Mouse (Mus musculus): ENCODE data around the gene Umad1. TPM values are rescaled to one million over a fixed set of nuclear protein-coding genes. Genes with fewer than 3 reads are reported as not detected.

The Umad1 gene
- polyA plus RNA-seq, 1 experiment from 2014 or later = 25.8 TPM

- DNase-seq (ENCODE audit: low spot score) (no peak), ATAC-seq (ENCODE audit: insufficient read depth, low FRiP score, low TSS enrichment) (no peak)
- Histone ChIP-seq H3K4me2 (ENCODE audit: low read depth) (no peak overlapping the region), H3K36me3 (ENCODE audit: control insufficient read depth, insufficient read depth, low read length) (no peaks in the 10 kb centered on the region), H3K9ac (ENCODE audit: low read length) (no peak overlapping the region), H3K4me3 (ENCODE audit: low read depth, low read length) (no peak overlapping the region), H3K9me3 (ENCODE audit: control insufficient read depth, low read length) (no peaks in the 10 kb centered on the region), H3K27ac (ENCODE audit: low read depth, low read length) (no peak overlapping the region), H3K27me3 (ENCODE audit: control insufficient read depth, insufficient read depth, low read length) (no peaks in the 10 kb centered on the region), H3K4me1 (ENCODE audit: control insufficient read depth, insufficient read depth, low read length) (no peaks in the 10 kb centered on the region)
- 97% methylated on average over 2 of the region's 2 CpGs for WGBS
These were observed 203.4 kb downstream of the Umad1 start for GRCm38 (mm10) chr6:8462447-8462846.

GRCm38 (mm10) chr6:8465388-8465787 lies 206.3 kb downstream of the Umad1 start:
- Histone ChIP-seq H3K9me3 (ENCODE audit: control insufficient read depth, low read length) (no peaks in the 10 kb centered on the region), H3K9ac (ENCODE audit: low read length) (no peak overlapping the region), H3K4me3 (ENCODE audit: low read depth, low read length) (no peak overlapping the region), H3K27ac (ENCODE audit: low read depth, low read length) (no peak overlapping the region), H3K4me1 (ENCODE audit: control insufficient read depth, insufficient read depth, low read length) (no peaks in the 10 kb centered on the region; the same call in 1 of the 2 replicates), H3K4me2 (ENCODE audit: low read depth) (no peak overlapping the region), H3K27me3 (ENCODE audit: control insufficient read depth, insufficient read depth, low read length) (no peaks in the 10 kb centered on the region), H3K36me3 (ENCODE audit: control insufficient read depth, insufficient read depth, low read length) (no peaks in the 10 kb centered on the region)
- 79% methylated on average over 1 of the region's 1 CpGs for WGBS
- ATAC-seq (ENCODE audit: insufficient read depth, low FRiP score, low TSS enrichment) (no peak), DNase-seq (ENCODE audit: low spot score) (no peak)

GRCm38 (mm10) chr6:8465985-8466384 lies 206.9 kb downstream of the Umad1 start:
- no peak overlapping the region for H3K9ac ChIP-seq (ENCODE audit: low read length)
- no peaks in the 10 kb centered on the region for H3K9me3 ChIP-seq (ENCODE audit: control insufficient read depth, low read length)
- no peak overlapping the region for H3K27ac ChIP-seq (ENCODE audit: low read depth, low read length)
- H3K4me3 ChIP-seq (ENCODE audit: low read depth, low read length) = no peak overlapping the region
- H3K4me1 ChIP-seq (ENCODE audit: control insufficient read depth, insufficient read depth, low read length) = no peaks in the 10 kb centered on the region; the same call in 1 of the 2 replicates
- WGBS = 89% methylated on average over 5 of the region's 5 CpGs
- H3K36me3 ChIP-seq (ENCODE audit: control insufficient read depth, insufficient read depth, low read length) = no peaks in the 10 kb centered on the region
- DNase-seq (ENCODE audit: low spot score) (no peak), ATAC-seq (ENCODE audit: insufficient read depth, low FRiP score, low TSS enrichment) (no peak)
- H3K4me2 ChIP-seq (ENCODE audit: low read depth) = no peak overlapping the region
- H3K27me3 ChIP-seq (ENCODE audit: control insufficient read depth, insufficient read depth, low read length) = no peaks in the 10 kb centered on the region

- no peak overlapping the region for H3K4me2 ChIP-seq (ENCODE audit: low read depth)
- H3K27me3 ChIP-seq (ENCODE audit: control insufficient read depth, insufficient read depth, low read length) = no peaks in the 10 kb centered on the region
- ATAC-seq (ENCODE audit: insufficient read depth, low FRiP score, low TSS enrichment) (no peak), DNase-seq (ENCODE audit: low spot score) (no peak)
- 49% methylated on average over 10 of the region's 10 CpGs for WGBS
- no peaks in the 10 kb centered on the region for H3K36me3 ChIP-seq (ENCODE audit: control insufficient read depth, insufficient read depth, low read length)
- H3K9me3 ChIP-seq (ENCODE audit: control insufficient read depth, low read length) = no peaks in the 10 kb centered on the region
- no peak overlapping the region for H3K4me3 ChIP-seq (ENCODE audit: low read depth, low read length)
- H3K9ac ChIP-seq (ENCODE audit: low read length) = no peak overlapping the region
- H3K4me1 ChIP-seq (ENCODE audit: control insufficient read depth, insufficient read depth, low read length) = no peaks in the 10 kb centered on the region; the same call in 1 of the 2 replicates
- no peak overlapping the region for H3K27ac ChIP-seq (ENCODE audit: low read depth, low read length)
These were observed 208.7 kb downstream of the Umad1 start for GRCm38 (mm10) chr6:8467667-8468337.

- no peak overlapping the region for H3K4me3 ChIP-seq (ENCODE audit: low read depth, low read length)
- no peak overlapping the region for H3K9ac ChIP-seq (ENCODE audit: low read length)
- H3K4me1 ChIP-seq (ENCODE audit: control insufficient read depth, insufficient read depth, low read length) = no peaks in the 10 kb centered on the region; the same call in 1 of the 2 replicates
- ATAC-seq (ENCODE audit: insufficient read depth, low FRiP score, low TSS enrichment) (no peak), DNase-seq (ENCODE audit: low spot score) (no peak)
- no peak overlapping the region for H3K27ac ChIP-seq (ENCODE audit: low read depth, low read length)
- no peaks in the 10 kb centered on the region for H3K9me3 ChIP-seq (ENCODE audit: control insufficient read depth, low read length)
- H3K4me2 ChIP-seq (ENCODE audit: low read depth) = no peak overlapping the region
- H3K36me3 ChIP-seq (ENCODE audit: control insufficient read depth, insufficient read depth, low read length) = no peaks in the 10 kb centered on the region
- H3K27me3 ChIP-seq (ENCODE audit: control insufficient read depth, insufficient read depth, low read length) = no peaks in the 10 kb centered on the region
- 95% methylated on average over 3 of the region's 3 CpGs for WGBS
These were observed 210.8 kb downstream of the Umad1 start for GRCm38 (mm10) chr6:8469918-8470317.

GRCm38 (mm10) chr6:8472125-8472524 lies 213.0 kb downstream of the Umad1 start:
- Histone ChIP-seq H3K4me3 (ENCODE audit: low read depth, low read length) (no peak overlapping the region), H3K9ac (ENCODE audit: low read length) (no peak overlapping the region), H3K36me3 (ENCODE audit: control insufficient read depth, insufficient read depth, low read length) (no peaks in the 10 kb centered on the region), H3K4me2 (ENCODE audit: low read depth) (no peak overlapping the region), H3K27me3 (ENCODE audit: control insufficient read depth, insufficient read depth, low read length) (no peaks in the 10 kb centered on the region), H3K27ac (ENCODE audit: low read depth, low read length) (no peak overlapping the region), H3K4me1 (ENCODE audit: control insufficient read depth, insufficient read depth, low read length) (no peaks in the 10 kb centered on the region; the same call in 1 of the 2 replicates), H3K9me3 (ENCODE audit: control insufficient read depth, low read length) (no peaks in the 10 kb centered on the region)
- no peak for ATAC-seq (ENCODE audit: insufficient read depth, low FRiP score, low TSS enrichment)
- WGBS = 86% methylated on average over 3 of the region's 3 CpGs
- DNase-seq (ENCODE audit: low spot score) = no peak

GRCm38 (mm10) chr6:8472915-8473314 lies 213.8 kb downstream of the Umad1 start:
- H3K4me1 ChIP-seq (ENCODE audit: control insufficient read depth, insufficient read depth, low read length) = no peaks in the 10 kb centered on the region
- DNase-seq (ENCODE audit: low spot score) (no peak), ATAC-seq (ENCODE audit: insufficient read depth, low FRiP score, low TSS enrichment) (no peak)
- H3K36me3 ChIP-seq (ENCODE audit: control insufficient read depth, insufficient read depth, low read length) = no peaks in the 10 kb centered on the region
- no peak overlapping the region for H3K4me2 ChIP-seq (ENCODE audit: low read depth)
- H3K27ac ChIP-seq (ENCODE audit: low read depth, low read length) = no peak overlapping the region
- no peaks in the 10 kb centered on the region for H3K27me3 ChIP-seq (ENCODE audit: control insufficient read depth, insufficient read depth, low read length)
- no peak overlapping the region for H3K4me3 ChIP-seq (ENCODE audit: low read depth, low read length)
- 63% methylated on average over 5 of the region's 5 CpGs for WGBS
- H3K9me3 ChIP-seq (ENCODE audit: control insufficient read depth, low read length) = no peaks in the 10 kb centered on the region
- no peak overlapping the region for H3K9ac ChIP-seq (ENCODE audit: low read length)

- Histone ChIP-seq H3K27me3 (ENCODE audit: control insufficient read depth, insufficient read depth, low read length) (no peaks in the 10 kb centered on the region), H3K27ac (ENCODE audit: low read depth, low read length) (no peak overlapping the region), H3K36me3 (ENCODE audit: control insufficient read depth, insufficient read depth, low read length) (no peaks in the 10 kb centered on the region), H3K4me1 (ENCODE audit: control insufficient read depth, insufficient read depth, low read length) (no peaks in the 10 kb centered on the region), H3K9ac (ENCODE audit: low read length) (no peak overlapping the region), H3K4me2 (ENCODE audit: low read depth) (no peak overlapping the region), H3K9me3 (ENCODE audit: control insufficient read depth, low read length) (no peaks in the 10 kb centered on the region), H3K4me3 (ENCODE audit: low read depth, low read length) (no peak overlapping the region)
- 71% methylated on average over 5 of the region's 5 CpGs for WGBS
- ATAC-seq (ENCODE audit: insufficient read depth, low FRiP score, low TSS enrichment) = no peak
- DNase-seq (ENCODE audit: low spot score) = no peak
These were observed 214.4 kb downstream of the Umad1 start for GRCm38 (mm10) chr6:8473498-8473897.

GRCm38 (mm10) chr6:8474316-8474715 lies 215.2 kb downstream of the Umad1 start:
- H3K36me3 ChIP-seq (ENCODE audit: control insufficient read depth, insufficient read depth, low read length) = no peaks in the 10 kb centered on the region
- 89% methylated on average over 3 of the region's 3 CpGs for WGBS
- no peaks in the 10 kb centered on the region for H3K27me3 ChIP-seq (ENCODE audit: control insufficient read depth, insufficient read depth, low read length)
- H3K4me1 ChIP-seq (ENCODE audit: control insufficient read depth, insufficient read depth, low read length) = no peaks in the 10 kb centered on the region
- no peak overlapping the region for H3K9ac ChIP-seq (ENCODE audit: low read length)
- H3K4me3 ChIP-seq (ENCODE audit: low read depth, low read length) = no peak overlapping the region
- H3K27ac ChIP-seq (ENCODE audit: low read depth, low read length) = no peak overlapping the region
- H3K4me2 ChIP-seq (ENCODE audit: low read depth) = no peak overlapping the region
- DNase-seq (ENCODE audit: low spot score) (no peak), ATAC-seq (ENCODE audit: insufficient read depth, low FRiP score, low TSS enrichment) (no peak)
- no peaks in the 10 kb centered on the region for H3K9me3 ChIP-seq (ENCODE audit: control insufficient read depth, low read length)
